Mouse (Mus musculus) urinary bladder, postnatal 4 days (tissue): ENCODE measurements around the gene Olfr160.

Experiments used
- DNase-seq, 2 experiments: peaks; one replicate each; pipeline ENCODE4 v3.0.0; 2021 to 2022; ENCODE audit warnings: low spot score in 2 of 2

Olfr160 gene

DNA sequence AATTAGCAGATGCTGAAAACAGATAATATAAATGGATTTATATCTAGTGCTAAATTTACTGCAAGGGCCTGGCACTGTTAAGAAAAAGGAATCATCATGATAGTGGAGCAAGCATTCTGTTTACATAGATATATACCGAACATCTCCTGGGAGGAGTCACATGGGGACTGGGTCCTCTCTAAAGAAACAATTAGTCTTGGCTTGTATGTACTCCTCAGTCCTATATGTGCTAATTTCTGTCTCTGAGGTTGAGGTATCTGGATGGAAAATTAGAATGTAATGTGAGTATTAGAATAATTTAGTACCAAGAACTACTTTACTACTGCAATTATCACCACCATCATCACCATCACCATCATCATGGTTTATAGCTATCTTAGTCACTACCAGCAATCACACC lies at the start of gene Olfr160:
Gene Olfr160 (minus strand): TSS at position 101 of the 400 bp plus-strand sequence.
- no peak for DNase-seq

DNA sequence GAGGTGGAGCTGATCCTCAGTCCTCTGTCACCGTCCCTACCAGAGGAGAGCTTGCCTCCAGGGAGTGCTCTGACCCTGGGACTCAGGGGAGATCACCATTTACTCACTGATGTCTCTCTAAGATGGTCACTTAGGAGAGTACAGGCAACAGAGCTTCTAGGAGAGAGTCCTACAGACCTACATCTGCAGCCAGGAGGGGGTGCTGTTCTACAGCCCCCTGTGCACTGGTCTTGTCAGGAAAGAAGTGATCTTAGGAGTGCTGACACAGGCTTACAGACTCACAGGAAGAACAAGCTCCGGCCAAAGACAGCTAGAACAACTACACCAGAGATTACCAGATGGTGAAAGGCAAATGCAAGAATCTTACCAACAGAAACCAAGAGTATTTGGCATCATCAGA lies 46.5 kb upstream of the Olfr160 start:
- DNase-seq = no peak

DNA sequence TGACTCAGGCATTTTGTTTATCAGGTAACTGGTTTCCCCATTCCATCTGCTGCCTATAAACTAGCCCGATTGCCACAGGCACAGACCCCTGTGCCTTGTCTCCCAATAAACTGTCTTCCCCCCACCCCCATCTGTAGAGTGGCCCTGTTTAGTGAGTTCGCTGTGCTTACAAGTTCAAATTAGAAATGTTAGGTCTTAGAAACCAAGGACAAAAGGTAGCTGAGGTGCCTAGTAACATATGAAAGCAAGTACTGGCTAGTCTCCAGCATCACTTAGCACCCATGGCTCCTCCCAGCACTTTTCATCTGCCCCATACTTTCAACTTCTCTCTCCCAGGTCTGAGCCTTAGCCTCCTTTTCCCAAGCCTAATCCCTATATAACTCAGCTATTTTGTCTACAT lies 45.7 kb upstream of the Olfr160 start:
- DNase-seq = no peak

DNA sequence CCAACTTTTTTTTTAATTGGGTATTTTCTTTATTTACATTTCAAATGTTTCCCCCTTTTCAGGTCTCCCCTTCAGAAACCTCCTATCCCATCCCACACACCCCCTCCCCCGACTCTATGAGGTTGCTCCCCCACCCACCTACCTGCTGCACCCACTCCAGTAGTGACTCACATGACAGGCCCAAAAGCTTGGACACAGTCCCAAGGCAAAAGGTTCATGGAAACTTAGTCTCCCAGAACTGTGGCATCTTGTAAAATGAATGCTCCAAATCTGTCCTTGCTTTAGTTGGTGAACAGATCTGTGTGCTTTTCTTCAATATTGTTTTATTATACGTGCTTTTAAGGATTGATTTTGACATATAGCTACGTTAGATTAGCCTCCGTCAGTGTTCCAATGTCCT lies 36.0 kb upstream of the Olfr160 start:
- DNase-seq = no peak

DNA sequence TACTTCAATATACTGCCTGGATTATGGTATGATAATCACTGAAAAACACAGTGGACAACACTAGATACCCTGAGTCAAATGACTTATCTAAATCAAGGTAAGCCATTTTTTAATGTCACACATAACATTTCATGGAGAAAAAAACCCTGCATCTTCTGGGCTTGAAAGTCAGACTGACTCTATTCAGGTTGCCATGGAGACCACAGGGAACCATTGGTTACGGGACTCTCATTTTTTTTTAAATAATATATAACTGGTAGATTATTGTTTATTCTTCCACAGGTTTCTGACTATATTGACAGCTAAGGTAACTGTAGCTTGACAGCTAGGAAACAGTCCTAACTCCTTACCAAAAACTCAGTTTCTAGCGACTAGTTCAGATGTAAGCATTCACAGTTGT lies 35.4 kb upstream of the Olfr160 start:
- DNase-seq = no peak

DNA sequence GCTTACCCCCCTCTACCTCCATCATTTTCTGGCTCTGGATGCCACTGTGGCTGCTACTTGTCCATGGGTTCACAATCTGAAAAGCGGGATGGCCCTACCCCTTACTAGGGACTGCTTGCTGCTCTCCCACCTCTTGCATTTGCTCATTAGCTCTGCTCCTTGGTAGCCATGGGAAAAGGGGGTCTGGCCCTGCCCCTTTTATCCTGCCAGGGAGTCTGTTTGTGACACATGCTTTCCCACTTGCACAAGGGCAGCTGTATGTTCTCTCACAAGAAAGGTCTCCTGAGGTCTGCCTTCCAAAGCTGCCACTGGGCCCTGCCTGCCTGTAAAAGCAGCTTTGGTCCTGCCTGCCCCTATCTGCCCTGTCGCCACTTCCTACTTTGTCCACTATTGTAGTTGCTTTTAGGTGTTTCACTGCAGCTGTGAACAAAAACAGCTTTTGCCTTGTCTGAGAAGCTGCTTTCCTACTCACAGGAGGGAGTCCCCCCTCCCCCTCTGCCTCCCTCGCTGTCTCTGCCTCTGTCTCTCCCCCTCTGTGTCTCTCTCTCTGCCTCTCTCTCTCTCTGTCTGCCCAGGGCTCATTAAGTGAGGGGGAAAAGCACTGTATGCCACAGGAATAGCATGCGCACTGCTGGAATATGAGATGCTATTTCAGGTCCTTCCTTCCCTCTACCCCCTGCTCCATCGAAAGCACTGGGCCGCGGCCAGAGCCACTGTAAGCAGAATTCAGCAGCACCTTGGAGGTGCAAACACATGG lies 34.4 kb upstream of the Olfr160 start:
- no peak for DNase-seq

DNA sequence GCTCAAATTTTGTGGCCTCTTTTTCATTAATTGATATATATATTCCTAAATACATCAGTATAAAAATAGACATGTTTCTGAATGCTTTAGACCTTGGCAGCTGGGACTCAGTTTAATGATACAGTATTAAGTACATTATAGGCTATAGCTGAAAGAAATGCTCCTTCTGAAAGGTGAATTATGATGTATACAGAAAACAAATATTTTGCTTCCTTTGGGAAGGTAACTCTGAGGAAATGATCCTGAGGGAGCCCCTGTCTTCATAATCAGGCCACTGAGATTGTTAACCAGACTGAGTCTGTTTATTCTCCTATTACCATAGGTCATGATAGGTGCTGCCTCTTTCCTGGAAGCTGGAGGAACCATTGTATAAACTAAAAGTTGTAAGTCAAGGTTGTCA lies 28.8 kb upstream of the Olfr160 start, which contains the start of gene Olfr874:
Gene Olfr874 (plus strand): TSS at position 301 of the 400 bp plus-strand sequence.
- DNase-seq = no peak

DNA sequence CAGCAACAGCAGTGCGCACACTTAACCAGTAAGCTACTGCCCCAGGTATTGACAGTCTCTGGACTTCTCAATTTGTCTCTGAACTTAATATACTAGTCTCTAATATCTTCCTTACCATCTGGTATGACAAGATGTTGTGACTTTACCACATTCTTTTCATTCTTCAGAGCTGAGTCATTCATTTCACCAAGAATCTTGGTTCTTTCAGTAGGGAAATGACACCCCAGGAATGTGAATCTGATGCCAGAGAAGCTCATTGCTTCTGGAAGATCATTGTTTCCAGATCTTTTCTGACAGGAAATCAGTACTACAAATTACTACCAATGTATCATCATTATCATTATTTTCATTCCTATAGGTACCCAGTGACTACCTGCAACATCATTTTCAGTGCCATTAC lies 18.3 kb upstream of the Olfr160 start:
- no peak for DNase-seq

DNA sequence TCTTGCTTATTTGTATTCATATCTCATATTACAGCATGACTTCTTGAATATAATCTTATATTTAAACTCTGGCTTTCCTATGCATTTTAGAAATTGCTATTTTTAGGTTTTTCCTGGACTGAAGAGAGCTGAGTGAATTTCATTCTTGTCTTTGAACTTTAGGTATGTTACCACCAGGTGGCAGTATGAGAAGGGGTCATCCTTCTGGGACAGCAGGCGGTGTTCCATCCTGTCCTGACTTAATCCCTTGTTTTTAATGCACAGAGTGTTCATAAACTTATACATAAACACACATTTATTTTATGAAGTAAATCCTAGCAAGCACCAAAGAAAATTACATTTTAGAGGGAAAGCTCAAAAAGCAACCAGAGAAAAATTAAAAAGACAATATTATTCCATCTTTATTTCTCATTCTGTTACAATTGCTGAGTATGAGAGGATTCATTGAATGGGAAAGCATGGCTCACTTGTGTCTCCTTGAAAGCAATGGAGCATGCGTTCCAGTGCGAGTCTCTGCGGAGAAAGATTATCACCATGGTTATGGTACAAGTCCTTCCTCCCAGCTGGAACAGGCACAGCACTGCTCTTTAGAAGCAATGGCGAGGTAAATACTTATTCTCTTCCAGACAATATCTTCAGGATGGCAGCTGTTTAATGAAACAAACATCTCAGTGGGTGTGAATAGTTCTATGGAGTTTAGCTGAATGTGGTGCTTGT lies 25.9 kb downstream of the Olfr160 start:
- DNase-seq = no peak

DNA sequence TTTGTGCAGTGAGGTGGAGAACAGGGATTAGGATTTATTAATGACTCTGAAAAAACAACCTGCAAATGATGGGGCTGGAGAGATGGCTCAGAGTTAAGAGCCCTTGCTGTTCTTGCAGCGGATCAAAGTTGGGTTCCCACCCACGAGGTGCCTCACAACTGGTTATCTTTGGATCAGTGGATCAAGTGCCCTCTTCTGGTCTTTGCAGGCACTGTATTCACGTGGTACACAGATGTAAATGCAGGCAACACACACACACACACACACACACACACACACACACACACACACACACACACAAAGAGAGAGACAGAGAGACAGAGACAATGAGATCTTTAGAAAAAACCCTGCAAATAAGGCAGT lies 28.1 kb downstream of the Olfr160 start:
- DNase-seq = no peak

DNA sequence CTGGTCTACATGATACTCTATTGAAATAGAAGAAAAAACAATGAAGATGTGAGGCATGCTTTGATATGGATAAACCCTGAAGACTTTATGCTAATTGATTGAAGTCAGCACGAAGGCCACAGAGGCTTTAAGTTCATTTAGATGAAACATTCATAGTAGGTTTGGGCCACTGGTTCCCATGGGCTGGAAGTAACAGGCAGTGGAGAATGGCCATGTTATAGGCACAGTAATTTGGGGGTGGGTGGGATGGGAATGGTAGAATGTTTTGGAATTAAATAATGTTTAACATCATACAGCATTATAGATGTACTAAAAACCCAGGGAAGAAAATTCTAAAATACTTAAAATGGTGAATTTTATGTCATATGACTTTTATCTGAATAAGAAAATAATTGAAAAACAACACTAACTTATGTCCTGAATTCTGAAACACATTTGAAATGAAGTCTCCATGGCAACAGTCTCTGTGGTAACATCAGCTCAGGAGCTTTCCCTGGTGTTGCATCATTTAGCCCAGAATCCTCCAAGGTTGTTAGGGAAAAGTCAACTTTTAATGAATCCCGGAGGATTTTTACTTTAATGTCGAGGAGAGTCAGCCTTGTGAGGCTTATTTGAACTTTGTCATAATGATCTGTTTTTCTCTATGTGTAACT lies 28.6 kb downstream of the Olfr160 start:
- no peak for DNase-seq

DNA sequence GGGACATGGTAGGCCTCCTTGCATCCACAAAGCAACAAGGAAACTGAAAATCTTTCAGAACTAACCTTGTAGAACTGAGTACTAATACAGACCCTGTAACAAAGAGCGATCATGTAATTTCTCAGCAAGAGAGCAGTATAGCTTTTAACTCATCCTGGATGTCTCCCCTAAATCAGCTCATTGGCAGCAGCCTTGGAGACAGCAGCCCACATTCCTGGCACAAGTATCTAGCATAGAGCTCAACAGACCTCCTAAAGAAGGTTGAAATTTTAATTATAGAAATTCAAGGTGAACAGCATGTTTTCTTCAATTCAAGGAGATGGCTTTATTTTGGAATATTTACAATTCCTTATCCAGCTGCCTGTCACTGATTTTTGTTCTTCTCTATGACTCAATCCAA lies 34.9 kb downstream of the Olfr160 start:
- DNase-seq = no peak

DNA sequence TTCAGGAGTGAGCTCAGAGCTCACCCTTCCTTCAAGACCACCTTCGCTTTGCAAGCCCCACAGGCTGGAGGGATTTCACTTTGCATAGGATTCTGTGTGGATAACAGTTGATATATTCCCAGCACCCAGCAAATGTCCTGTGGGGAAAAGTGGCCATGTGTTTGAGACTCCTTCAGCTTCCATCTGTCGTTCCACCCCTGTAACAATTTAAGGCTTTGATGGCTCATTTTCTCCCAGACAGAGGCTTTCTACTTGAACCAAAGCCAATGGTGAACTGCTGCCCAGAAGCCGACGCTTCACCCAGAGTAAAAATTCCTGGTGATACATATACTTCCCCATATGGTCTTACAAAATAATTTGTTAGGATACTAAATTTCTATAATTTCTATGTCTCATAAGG lies 40.8 kb downstream of the Olfr160 start:
- no peak for DNase-seq

DNA sequence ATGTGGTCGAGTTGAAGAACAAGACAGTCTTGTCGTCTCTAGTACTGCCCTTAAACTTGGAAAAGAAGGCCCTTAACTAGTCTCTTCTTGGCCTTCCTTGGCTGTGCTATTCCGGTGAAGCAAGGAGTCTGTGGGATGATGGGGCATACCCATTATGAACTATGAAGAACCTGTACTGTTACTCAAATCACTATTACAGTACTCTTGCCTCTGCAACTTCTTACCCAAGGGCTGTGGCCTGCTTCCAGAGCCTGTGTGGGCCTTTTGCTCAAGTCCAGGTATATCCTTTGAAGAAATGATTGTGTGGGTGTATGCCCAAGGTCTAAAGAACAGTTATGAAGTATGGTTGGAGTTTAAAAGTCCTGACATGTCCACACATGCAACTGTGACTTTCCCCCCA lies 45.8 kb downstream of the Olfr160 start:
- no peak for DNase-seq

DNA sequence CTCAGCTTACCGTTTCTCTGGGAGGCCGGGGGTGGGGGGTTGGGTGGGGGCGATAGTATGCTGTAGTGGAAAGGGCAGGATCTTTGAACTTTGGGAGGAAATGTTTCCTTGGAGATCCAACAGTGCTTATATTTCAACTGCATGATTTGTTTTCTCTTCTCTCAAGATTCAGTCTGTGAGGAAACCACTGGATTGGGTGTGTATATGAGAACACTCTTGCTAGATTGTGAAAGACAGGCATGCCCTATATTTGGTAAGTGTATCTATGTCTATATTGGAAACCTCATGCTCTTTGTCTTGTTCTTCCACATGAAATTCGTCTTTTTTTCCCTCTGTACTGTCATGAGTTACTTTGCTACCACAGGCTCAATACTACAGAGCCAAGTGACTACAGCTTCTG lies 46.4 kb downstream of the Olfr160 start:
- no peak for DNase-seq

DNA sequence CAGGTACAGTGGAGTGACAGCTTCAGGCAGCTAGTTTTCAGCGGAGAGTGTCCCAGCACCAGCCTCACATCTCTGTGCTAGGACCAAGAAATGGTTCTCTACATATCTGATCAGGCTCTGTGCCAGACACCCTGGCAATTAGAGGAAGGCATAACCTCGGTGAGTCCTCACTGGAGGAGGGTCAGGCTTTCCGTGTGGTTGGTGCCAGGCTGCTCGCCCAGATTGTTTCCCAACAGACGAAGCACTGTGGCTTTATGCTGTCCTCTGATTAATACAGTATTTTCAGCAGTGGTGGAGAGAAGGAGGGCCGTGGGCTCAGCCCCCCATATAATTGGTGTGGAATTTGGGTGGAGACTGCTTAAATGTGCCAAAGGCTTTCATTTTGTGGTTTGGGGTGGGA lies 46.9 kb downstream of the Olfr160 start, which contains the start of gene Panx3:
Gene Panx3 (minus strand): TSS at position 121 of the 400 bp plus-strand sequence.
- no peak for DNase-seq

DNA sequence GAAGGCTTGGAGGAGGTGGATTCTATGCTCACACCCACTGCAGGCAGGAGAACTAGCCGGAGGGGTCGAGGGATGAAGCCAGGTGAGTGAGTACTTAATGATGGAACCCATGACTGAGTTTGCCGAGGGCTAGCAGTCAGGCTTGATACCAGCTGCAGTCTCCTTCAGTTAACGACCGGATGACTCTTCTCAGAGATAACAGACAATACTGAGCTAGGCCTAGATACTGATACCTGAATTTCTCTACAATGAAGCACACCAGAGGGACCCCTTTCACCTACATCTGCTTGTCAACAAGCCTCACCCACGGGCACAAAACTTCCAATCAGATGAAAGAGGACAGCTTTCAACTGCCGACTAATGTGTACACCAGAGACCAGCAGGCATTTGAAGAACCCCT lies 50.0 kb downstream of the Olfr160 start:
- no peak for DNase-seq

DNA sequence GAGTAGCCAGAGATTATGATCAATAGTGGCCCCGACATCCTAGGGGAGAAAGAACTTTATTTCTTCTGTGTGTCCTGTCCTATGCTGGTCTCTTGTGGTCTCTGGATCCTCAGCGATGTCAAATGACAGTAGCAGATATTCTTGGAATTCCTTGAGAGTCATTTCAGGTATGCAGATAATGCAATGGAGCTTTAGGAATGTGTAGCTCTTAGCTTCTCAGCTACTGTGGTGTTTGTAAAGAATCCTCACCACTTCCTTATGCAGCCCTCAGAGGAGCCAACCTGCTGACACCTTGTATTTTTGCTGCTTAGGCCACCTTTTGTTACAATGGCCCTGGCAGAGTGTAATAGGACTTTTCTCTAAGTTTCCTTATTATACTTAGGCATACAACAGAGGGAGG lies 51.4 kb downstream of the Olfr160 start:
- no peak for DNase-seq

DNA sequence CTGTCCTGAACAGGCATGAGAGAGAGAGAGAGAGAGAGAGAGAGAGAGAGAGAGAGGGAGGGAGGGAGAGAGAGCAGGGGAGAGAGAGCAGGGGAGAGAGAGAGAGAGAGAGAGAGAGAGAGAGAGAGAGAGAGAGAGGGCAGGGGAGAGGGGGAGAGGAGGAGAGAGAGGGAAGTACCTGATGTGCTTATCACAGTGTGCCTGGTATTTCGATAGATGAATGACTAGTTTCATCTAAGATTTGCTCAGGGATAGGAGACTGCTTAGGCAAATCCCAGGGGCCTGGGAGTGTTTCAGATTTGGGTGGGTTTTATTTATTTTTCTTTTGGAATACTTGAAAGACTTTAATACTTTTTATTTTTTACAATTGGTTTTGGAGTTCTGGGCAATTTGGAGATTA lies 52.8 kb downstream of the Olfr160 start:
- no peak for DNase-seq

DNA sequence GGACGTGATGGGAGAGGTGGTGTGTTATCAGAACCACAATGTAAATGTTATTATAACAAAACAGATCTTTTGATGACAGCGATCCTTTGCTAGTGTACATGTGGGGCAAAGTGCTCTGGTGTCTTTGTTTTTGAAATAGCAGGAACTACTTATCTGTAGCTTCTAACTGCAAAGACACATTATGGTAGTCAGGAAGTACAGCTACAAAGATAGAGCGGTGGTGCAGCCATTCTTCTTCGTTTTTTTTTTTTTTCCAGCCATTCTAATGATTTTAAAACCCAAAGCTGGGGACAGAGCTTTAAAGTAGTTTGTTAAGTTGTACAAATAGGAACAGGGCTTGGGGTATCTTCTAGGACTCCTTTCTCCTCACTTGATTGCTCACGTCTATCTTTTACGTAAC lies 56.6 kb downstream of the Olfr160 start:
- no peak for DNase-seq
